Mouse (Mus musculus) C2C12 (cell line): ENCODE data around the gene Gm2012. TPM values are rescaled to one million over a fixed set of nuclear protein-coding genes. Genes with fewer than 3 reads are reported as not detected.
"Not testable (repeated sequence)": the region's sequence is repeated elsewhere in the genome, so short reads cannot be mapped to it uniquely, and the experiment has no call there.

ENCODE experiments used
- H3K27me3 ChIP-seq: one replicate; pipeline ENCODE4 v1.6.1; 2011; ENCODE audit not compliant: control insufficient read depth, insufficient read depth, insufficient read length
- H3K36me3 ChIP-seq: one replicate; pipeline ENCODE4 v1.6.1; 2011; ENCODE audit not compliant: control insufficient read depth, insufficient read depth
- H3K4me3 ChIP-seq: one replicate; pipeline ENCODE4 v1.5.1; 2011; ENCODE audit warnings: mild to moderate bottlenecking, control low read depth; ENCODE audit not compliant: poor library complexity, insufficient read depth, severe bottlenecking
- H3K79me2 ChIP-seq: one replicate; pipeline ENCODE4 v1.6.1; 2011; ENCODE audit not compliant: control insufficient read depth, insufficient read depth
- H3K79me3 ChIP-seq: one replicate; pipeline ENCODE4 v1.6.1; 2011; ENCODE audit warnings: low read depth, control low read depth
- H3ac ChIP-seq: one replicate; pipeline ENCODE3; 2011; ENCODE audit warnings: low read depth; ENCODE audit not compliant: control insufficient read depth, insufficient read length
- long read RNA-seq, 2 experiments: library from polyadenylated mRNA; unstranded; transcript quantifications; one replicate each; pipeline ENCODE4 v2.0.0; 2019 to 2020
- microRNA-seq: library from miRNA; unstranded; fragments of <30 nt; microRNA quantifications from one replicate; pipeline ENCODE4, GENCODE M21; 2019; ENCODE audit warnings: borderline microRNAs expressed
- polyA plus RNA-seq: library from polyadenylated mRNA; unstranded; fragments of >200 nt; fragmentation: generic; extraction: Trizol; gene quantifications from one replicate; pipeline ENCODE4 v1.2.1, GENCODE M21; 2012; ENCODE audit warnings: missing spikeins

Gm2012 gene
- polyA plus RNA-seq, result not detected
- long read RNA-seq, experiment 1, result 0 reads
- long read RNA-seq, experiment 2, result 0 reads

DNA sequence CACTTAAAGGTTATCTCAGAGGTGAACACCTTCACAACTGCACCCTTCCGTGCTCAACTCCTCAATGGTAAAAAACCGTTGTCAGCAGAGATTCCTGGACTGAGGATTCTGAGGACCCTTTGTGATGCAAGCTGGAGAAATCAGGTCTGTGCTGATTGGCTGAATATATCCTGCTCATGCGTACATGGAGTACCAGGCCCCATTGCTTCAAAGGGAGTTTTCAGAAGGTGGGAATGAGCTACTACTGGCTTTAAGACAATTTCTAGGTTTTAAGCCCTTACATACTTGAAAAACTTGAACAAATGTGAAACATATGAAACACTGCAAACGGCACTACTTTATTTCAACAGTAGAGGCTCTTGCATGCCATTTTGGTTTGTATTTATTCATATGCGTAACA lies at the start of gene Gm2012:
Gene Gm2012 (minus strand): TSS at position 101 of the 400 bp plus-strand sequence.
- not testable (repeated sequence) for H3K27me3 ChIP-seq, H3K79me2 ChIP-seq, H3K36me3 ChIP-seq, H3K4me3 ChIP-seq, H3ac ChIP-seq, H3K79me3 ChIP-seq

GRCm38 (mm10) chrX:26159146-26159545 lies 72.0 kb downstream of the Gm2012 start:
- H3K27me3 ChIP-seq, H3K36me3 ChIP-seq, H3K79me3 ChIP-seq, H3K4me3 ChIP-seq, H3ac ChIP-seq, H3K79me2 ChIP-seq: not testable (repeated sequence)

Small RNAs within 50 kb of the gene (microRNA-seq; reads per million reads assigned to microRNA genes)
- not detected for gene Gm26302

Other genes with a start within 250 kb of the Gm2012 start
- gene Gm5168, start 180.3 kb downstream of the Gm2012 start, polyA plus RNA-seq, result not detected
- not detected for gene Gm2030, start 78.7 kb upstream of the Gm2012 start, polyA plus RNA-seq